Mouse (Mus musculus) midbrain, embryonic 12.5 days (tissue): ENCODE measurements around the gene Stra8. TPM values are rescaled to one million over a fixed set of nuclear protein-coding genes. Genes with fewer than 3 reads are reported as not detected.
A peak's percentile ranks its signal among the peaks of the same experiment; 100 is the strongest.

Source experiments
- ATAC-seq: fragments of 200-750 bp; cut with Nextera tagmentation; 2 replicates; pipeline ENCODE4 v1.8.0; 2017; ENCODE audit warnings: low read depth, moderate TSS enrichment, moderate library complexity; ENCODE audit not compliant: low FRiP score
- H3K27ac ChIP-seq: fragments of 300-500 bp; sonication (generic); replicated peaks from 2 replicates; pipeline ENCODE4 v1.5.1; 2016; ENCODE audit warnings: mild to moderate bottlenecking
- H3K27me3 ChIP-seq: fragments of 300-500 bp; sonication (generic); 2 replicates; pipeline ENCODE4 v1.6.1; 2016; ENCODE audit warnings: mild to moderate bottlenecking
- H3K36me3 ChIP-seq: fragments of 300-500 bp; sonication (generic); 2 replicates; pipeline ENCODE4 v1.6.1; 2016
- H3K4me1 ChIP-seq: fragments of 300-500 bp; sonication (generic); 2 replicates; pipeline ENCODE4 v1.6.1; 2016
- H3K4me2 ChIP-seq: fragments of 300-500 bp; sonication (generic); replicated peaks from 2 replicates; pipeline ENCODE4 v1.6.1; 2016; ENCODE audit warnings: mild to moderate bottlenecking, moderate library complexity
- H3K4me3 ChIP-seq: fragments of 300-500 bp; sonication (generic); 2 replicates; pipeline ENCODE4 v1.5.1; 2016; ENCODE audit warnings: mild to moderate bottlenecking
- H3K9ac ChIP-seq: fragments of 300-500 bp; sonication (generic); replicated peaks from 2 replicates; pipeline ENCODE4 v1.6.1; 2016; ENCODE audit warnings: mild to moderate bottlenecking, moderate library complexity
- H3K9me3 ChIP-seq: fragments of 300-500 bp; sonication (generic); 2 replicates; pipeline ENCODE4 v1.6.1; 2016; ENCODE audit warnings: mild to moderate bottlenecking
- WGBS: fragments of 180-500 bp; shearing (Covaris S2); methylation state at CpG from one replicate; pipeline ENCODE4 v1.1.7; 2016; 5-methylcytosine and 5-hydroxymethylcytosine counted together
- polyA plus RNA-seq: library from polyadenylated mRNA; unstranded; fragments of >200 nt; fragmentation: Nextera tagmentation; extraction: Ambion mirVana; gene quantifications from 2 replicates; pipeline ENCODE4 v1.2.1, GENCODE M21; 2016

Gene Stra8
- polyA plus RNA-seq, 1 experiment from 2014 or later, result not detected

DNA sequence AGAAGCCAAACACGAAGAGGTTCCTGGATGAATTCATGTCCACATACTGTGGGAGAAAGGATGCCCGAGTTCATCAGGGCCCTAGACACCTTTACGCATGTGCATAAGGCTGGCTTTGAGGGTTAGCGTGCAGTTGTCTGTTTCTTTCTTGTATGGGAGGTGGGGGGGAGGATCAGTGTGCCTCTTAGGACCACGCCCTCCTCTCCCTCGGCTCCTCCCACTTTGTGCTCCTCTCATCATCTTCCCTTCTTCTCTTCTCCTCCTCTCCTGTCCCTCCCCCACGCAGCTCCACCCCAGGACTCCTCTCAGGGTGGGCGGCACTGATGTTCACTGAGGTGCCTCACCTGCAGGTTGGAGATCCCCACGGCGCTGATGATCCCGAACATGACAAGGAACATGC lies 28.5 kb downstream of the Stra8 start:
- H3K27ac ChIP-seq, result no peak overlapping the region
- peaks cover 23% of the 10 kb centered on the region for H3K27me3 ChIP-seq
- peak overlapping the region; percentile 43 for H3K4me2 ChIP-seq
- no peaks in the 10 kb centered on the region for H3K36me3 ChIP-seq
- no peaks in the 10 kb centered on the region for H3K4me1 ChIP-seq
- H3K4me3 ChIP-seq, result peak overlapping the region; percentile 17; the same call in 1 of the 2 replicates
- peaks cover 5% of the 10 kb centered on the region; the same call in 1 of the 2 replicates for H3K9me3 ChIP-seq
- no peak overlapping the region for H3K9ac ChIP-seq
- no peak for ATAC-seq
- WGBS, result 24% methylated on average over 10 of the region's 11 CpGs

DNA sequence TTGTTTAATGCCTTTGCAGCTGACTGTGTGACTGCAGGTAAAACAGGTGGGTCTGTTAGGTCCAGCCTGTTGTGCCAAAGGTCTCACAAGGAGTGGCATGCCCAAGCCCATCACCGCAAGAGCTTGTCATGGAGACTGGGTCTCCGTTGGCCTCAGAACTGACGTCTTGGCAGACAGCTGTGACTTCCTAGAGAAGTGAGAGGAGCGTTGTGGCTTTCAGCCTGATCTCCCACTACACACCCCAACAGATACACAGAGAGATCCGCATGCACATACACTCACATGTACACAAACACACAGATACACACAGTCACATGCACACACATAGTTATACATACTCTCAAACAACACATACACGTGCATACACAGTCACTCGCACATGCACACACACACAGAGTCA lies 31.6 kb downstream of the Stra8 start:
- H3K9ac ChIP-seq, result no peak overlapping the region
- H3K4me1 ChIP-seq, result no peaks in the 10 kb centered on the region; the same call in 1 of the 2 replicates
- no peak overlapping the region for H3K27ac ChIP-seq
- H3K4me3 ChIP-seq, result no peak overlapping the region
- no peak for ATAC-seq
- peaks cover 23% of the 10 kb centered on the region for H3K27me3 ChIP-seq
- 90% methylated on average over 7 of the region's 7 CpGs for WGBS
- no peak overlapping the region for H3K4me2 ChIP-seq
- H3K36me3 ChIP-seq, result no peaks in the 10 kb centered on the region
- H3K9me3 ChIP-seq, result peaks cover 5% of the 10 kb centered on the region; the same call in 1 of the 2 replicates

DNA sequence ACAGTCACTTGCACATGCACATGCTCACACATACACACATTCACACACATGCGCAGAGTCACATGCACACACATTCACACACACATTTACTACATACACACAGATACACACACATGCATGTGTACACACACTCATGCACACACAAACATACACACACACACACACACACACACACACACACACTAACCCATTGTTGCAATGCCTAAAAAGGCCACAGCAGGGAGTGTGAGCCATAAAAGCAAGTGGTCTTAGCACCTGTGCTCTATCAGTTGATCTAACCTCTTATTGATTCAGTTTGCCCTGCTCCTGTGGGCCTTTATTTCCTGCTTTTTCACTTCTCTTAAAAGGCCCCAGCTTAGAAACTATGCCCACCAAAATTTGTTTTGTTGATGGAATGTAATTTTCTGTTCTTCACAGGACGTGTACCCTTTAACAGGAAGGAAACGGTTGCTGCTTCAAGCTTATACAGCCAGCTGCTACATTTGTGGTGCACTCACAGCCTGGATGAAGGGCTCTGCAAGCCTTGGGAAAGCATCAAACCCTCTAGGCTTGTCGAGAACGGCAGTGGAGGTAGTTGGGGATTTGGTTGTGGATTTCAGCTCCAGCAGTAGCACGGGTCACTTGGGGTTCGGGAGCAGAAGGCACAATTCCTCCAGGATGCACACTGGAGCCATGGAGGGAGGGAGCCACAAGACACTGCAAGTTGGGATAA lies 32.1 kb downstream of the Stra8 start:
- WGBS, result 77% methylated on average over 7 of the region's 7 CpGs
- ATAC-seq, result no peak
- H3K27me3 ChIP-seq, result peaks cover 23% of the 10 kb centered on the region
- no peak overlapping the region for H3K27ac ChIP-seq
- no peak overlapping the region for H3K4me3 ChIP-seq
- H3K4me2 ChIP-seq, result no peak overlapping the region
- peaks cover 4% of the 10 kb centered on the region; the same call in 1 of the 2 replicates for H3K9me3 ChIP-seq
- no peaks in the 10 kb centered on the region for H3K36me3 ChIP-seq
- H3K9ac ChIP-seq, result no peak overlapping the region
- no peaks in the 10 kb centered on the region; the same call in 1 of the 2 replicates for H3K4me1 ChIP-seq

DNA sequence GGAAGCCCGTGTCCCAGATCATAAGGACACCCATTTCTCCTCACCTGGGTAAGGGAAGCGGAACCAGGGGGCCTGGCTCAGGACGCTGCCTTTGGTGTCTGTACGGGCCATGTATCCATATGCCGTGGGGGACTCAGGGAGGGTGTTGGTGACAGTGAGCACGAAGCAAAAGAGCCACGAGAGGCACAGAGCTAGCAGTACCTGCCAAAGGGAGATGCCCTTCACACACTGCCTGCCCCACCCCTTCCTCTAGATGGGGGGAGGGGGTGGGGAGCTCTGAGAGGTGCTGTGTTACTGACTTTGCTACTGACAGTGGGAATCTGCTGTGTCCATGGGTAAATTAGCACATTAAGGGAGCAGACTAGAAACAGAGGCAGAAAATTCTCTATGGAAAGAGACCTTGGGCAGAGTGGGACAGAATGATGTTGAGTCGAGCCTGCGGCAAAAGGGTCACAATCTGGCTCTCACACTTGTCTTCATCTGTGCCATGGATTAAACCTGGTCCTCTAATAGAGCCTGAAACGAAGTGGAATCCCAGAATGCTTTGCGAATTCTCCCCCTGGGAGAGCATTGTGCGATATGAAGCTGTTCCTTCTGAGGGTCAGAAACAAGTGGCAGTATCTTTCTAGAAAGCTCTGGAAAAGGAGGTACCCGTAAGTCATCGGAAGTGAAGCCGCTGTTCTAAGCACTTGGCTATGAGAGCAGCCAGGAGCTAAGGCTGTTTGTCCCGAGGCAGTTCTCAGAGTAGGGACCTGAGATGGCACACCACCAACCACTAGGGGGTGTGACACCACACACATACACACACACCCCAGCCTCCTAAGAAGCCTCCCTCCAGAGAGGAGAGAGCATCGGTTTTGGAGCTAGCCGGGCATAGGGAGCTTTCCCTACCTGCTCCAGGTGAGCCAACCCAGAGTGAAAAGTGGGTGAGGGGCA lies 35.2 kb downstream of the Stra8 start:
- Histone ChIP-seq H3K9ac (no peak overlapping the region), H3K36me3 (no peaks in the 10 kb centered on the region), H3K4me1 (no peaks in the 10 kb centered on the region; the same call in 1 of the 2 replicates), H3K9me3 (no peaks in the 10 kb centered on the region), H3K27ac (no peak overlapping the region), H3K27me3 (0 out of 2 replicates have a peak, but pooled peaks cover under 1% of the 10 kb centered on the region), H3K4me3 (peak overlapping the region; percentile 20; the same call in 1 of the 2 replicates), H3K4me2 (peak overlapping the region; percentile 42)
- ATAC-seq, result peak; percentile 75
- 52% methylated on average over 18 of the region's 18 CpGs for WGBS

GRCm38 (mm10) chr6:34955862-34956241 lies 35.9 kb downstream of the Stra8 start:
- 35% methylated on average over 8 of the region's 8 CpGs for WGBS
- Histone ChIP-seq H3K9me3 (no peaks in the 10 kb centered on the region), H3K4me2 (peak overlapping the region; percentile 42), H3K4me1 (no peaks in the 10 kb centered on the region; the same call in 1 of the 2 replicates), H3K4me3 (no peak overlapping the region), H3K9ac (no peak overlapping the region), H3K27ac (no peak overlapping the region), H3K36me3 (no peaks in the 10 kb centered on the region), H3K27me3 (no peaks in the 10 kb centered on the region)
- no peak for ATAC-seq

- no peak overlapping the region for H3K27ac ChIP-seq
- H3K9me3 ChIP-seq, result no peaks in the 10 kb centered on the region
- H3K4me2 ChIP-seq, result no peak overlapping the region
- 88% methylated on average over 7 of the region's 7 CpGs for WGBS
- no peaks in the 10 kb centered on the region for H3K27me3 ChIP-seq
- H3K36me3 ChIP-seq, result no peaks in the 10 kb centered on the region
- no peaks in the 10 kb centered on the region; the same call in 1 of the 2 replicates for H3K4me1 ChIP-seq
- H3K9ac ChIP-seq, result no peak overlapping the region
- no peak overlapping the region for H3K4me3 ChIP-seq
- ATAC-seq, result no peak
Observed at GRCm38 (mm10) chr6:34959131-34959530, 39.2 kb downstream of the Stra8 start.

DNA sequence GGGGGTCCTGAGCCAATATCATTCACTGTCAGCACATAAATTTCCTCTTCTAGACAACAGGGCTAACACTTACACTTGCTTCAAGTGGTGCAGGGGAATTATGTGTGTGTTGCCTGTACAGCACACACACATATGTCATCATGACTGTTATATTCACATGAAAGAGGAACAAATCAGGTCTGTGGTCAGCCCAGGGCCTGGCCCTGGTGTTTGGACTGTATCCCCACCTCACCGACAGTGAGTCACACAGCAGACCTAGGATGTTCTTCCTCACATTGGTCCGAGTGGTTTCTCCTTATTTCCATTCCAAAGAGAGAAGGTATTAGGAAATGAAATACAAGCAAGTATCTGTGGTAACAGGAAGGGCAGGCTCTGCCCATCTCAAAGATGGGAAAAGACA lies 44.6 kb downstream of the Stra8 start:
- H3K27me3 ChIP-seq, result no peaks in the 10 kb centered on the region
- H3K4me3 ChIP-seq, result no peak overlapping the region
- H3K9me3 ChIP-seq, result no peaks in the 10 kb centered on the region
- no peak for ATAC-seq
- no peak overlapping the region for H3K4me2 ChIP-seq
- H3K9ac ChIP-seq, result no peak overlapping the region
- no peak overlapping the region for H3K27ac ChIP-seq
- whole genome bisulfite sequencing, result 76% methylated on average over 2 of the region's 2 CpGs
- H3K4me1 ChIP-seq, result no peaks in the 10 kb centered on the region
- H3K36me3 ChIP-seq, result no peaks in the 10 kb centered on the region

DNA sequence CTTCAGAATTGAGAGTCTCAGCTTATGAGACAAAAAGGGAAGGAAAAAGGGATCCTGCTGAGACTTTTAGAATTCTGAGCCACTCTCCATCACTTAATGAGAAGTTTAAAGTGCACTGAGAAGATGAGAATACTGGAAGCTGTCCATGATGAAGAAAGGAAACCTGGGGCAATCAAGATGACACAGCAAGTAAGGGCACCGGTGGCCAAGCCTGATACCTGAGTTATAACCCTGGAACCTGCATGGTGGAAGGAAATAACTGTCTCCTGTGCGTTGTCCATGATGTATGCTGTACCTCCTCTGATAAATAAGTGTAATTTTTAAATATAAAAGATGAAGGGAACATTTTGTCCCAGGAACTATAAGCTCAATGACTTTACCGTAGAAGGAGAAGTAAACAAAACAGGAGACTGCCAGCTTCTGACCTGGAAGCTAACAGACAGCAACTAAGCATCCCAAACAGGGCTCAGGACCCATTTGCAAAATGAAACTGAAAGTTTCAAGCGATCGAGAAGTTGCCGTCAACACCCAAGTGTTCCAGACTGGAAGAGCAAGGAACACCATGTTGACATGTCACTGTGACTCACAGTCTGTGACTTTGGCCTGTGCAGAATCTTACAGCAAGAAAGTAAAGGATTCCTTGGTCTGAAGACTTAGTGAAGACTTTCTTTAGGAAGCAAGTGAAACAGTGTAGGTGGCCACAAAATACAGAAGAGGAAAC lies 46.0 kb downstream of the Stra8 start:
- Histone ChIP-seq H3K4me3 (no peak overlapping the region), H3K9me3 (no peaks in the 10 kb centered on the region), H3K27ac (no peak overlapping the region), H3K27me3 (no peaks in the 10 kb centered on the region), H3K36me3 (no peaks in the 10 kb centered on the region), H3K4me2 (no peak overlapping the region), H3K9ac (no peak overlapping the region), H3K4me1 (no peaks in the 10 kb centered on the region)
- WGBS, result 85% methylated on average over 6 of the region's 6 CpGs
- ATAC-seq, result no peak

- no peak for ATAC-seq
- Histone ChIP-seq H3K4me3 (no peak overlapping the region), H3K9me3 (no peaks in the 10 kb centered on the region), H3K4me1 (no peaks in the 10 kb centered on the region), H3K36me3 (no peaks in the 10 kb centered on the region), H3K4me2 (no peak overlapping the region), H3K27ac (no peak overlapping the region), H3K27me3 (no peaks in the 10 kb centered on the region), H3K9ac (no peak overlapping the region)
- WGBS, result 23% methylated on average over 3 of the region's 3 CpGs
Observed at GRCm38 (mm10) chr6:34971181-34971580, 51.2 kb downstream of the Stra8 start.

DNA sequence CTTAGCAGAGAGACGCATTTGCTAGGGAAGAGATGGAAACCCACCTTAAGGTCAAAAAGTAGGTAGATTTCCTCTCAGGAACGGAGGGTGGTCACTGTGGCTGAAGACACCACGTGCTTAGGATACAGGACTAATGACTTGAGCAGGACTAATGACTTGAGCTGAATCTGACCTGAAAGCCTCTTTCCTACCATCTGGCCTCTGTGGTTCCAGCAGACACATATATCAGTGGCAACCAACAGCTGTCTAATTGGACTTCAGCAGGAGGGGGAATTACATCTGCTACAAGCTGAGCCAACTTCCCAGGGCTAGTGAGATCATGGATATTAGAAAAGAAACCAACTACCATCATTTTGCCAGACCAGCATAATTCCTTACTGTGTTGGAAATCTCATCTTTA lies 59.3 kb downstream of the Stra8 start:
- Histone ChIP-seq H3K4me3 (no peak overlapping the region), H3K9ac (no peak overlapping the region), H3K4me2 (no peak overlapping the region), H3K27me3 (no peaks in the 10 kb centered on the region), H3K4me1 (no peaks in the 10 kb centered on the region; the same call in 1 of the 2 replicates), H3K9me3 (no peaks in the 10 kb centered on the region), H3K27ac (no peak overlapping the region), H3K36me3 (no peaks in the 10 kb centered on the region)
- WGBS, result 85% methylated on average over 3 of the region's 3 CpGs
- ATAC-seq, result no peak

DNA sequence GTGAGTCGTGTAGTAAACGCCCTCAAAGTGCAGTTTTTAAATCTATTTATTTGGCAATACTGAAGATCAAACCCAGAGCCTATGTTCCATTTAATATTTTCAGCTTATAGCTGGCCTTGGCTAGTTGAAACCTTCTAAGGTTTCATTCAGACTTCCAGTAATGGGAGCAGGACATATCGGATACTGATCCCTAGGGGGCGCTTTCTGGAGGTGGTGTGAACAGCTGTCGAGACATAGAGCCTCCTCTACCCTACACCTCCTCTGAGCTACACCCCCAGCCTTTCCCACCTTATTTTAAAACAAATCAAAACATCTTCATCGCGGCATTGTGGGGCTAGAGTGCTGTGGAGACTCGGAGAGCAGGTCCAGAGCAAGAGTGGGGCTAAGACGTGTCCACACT lies 60.7 kb downstream of the Stra8 start:
- WGBS, result 67% methylated on average over 9 of the region's 9 CpGs

More for the DNA sequence above, 60.7 kb downstream of the Stra8 start:
- Histone ChIP-seq H3K27me3 (no peaks in the 10 kb centered on the region), H3K27ac (no peak overlapping the region), H3K4me1 (no peaks in the 10 kb centered on the region; the same call in 1 of the 2 replicates), H3K4me2 (no peak overlapping the region), H3K4me3 (no peak overlapping the region), H3K36me3 (no peaks in the 10 kb centered on the region), H3K9me3 (no peaks in the 10 kb centered on the region), H3K9ac (no peak overlapping the region)
- no peak for ATAC-seq
